Mouse (Mus musculus) thymus, postnatal 36 days (tissue): ENCODE results near the gene Iltifb.
A peak's percentile ranks its signal among the peaks of the same experiment; 100 is the strongest.
"Not testable (repeated sequence)": the region's sequence is repeated elsewhere in the genome, so short reads cannot be mapped to it uniquely, and the experiment has no call there.

Experiments used
- DNase-seq, 2 experiments: peaks; one replicate each; pipeline ENCODE4 v3.0.0; 2022; ENCODE audit warnings: mixed read lengths in 2 of 2

The Iltifb gene

GRCm38 (mm10) chr10:118294938-118295337 is at the start of gene Iltifb:
Iltifb (minus strand) TSS chr10:118295038.
- no peak for DNase-seq

GRCm38 (mm10) chr10:118343155-118343554 is 48.3 kb upstream of the Iltifb start, which contains the start of gene Gm9046:
Gm9046 (minus strand) TSS chr10:118343255.
- DNase-seq: not testable (repeated sequence)

DNA sequence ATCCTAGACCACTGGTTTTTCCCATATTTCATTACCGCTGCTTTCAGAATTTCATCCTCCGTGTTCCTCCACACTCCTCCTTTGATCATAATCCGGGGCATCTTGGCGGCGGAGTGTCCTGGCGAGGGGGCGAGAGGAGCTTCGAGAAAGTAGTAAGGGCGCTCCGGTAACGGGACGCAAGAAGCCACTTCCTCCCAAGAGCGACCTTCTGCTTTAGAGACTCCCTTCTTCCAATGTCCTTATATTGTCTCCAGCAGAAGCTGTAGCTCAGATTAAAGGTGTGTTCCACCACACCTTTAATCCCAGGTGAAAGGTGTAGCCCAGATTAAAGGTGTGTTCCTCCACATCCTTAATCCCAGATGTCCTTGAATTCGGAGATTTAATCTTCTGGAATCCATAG is 42.9 kb upstream of the Iltifb start, which contains the start of gene Gm9045:
TSS of gene Gm9045 (minus strand) at position 101 of the 400 bp plus-strand sequence.
- not testable (repeated sequence) for DNase-seq

- DNase-seq: not testable (repeated sequence)
Observed at GRCm38 (mm10) chr10:118332308-118332707, 37.5 kb upstream of the Iltifb start, which contains the start of gene Gm9044. Gm9044 (minus strand) TSS chr10:118332408.

DNA sequence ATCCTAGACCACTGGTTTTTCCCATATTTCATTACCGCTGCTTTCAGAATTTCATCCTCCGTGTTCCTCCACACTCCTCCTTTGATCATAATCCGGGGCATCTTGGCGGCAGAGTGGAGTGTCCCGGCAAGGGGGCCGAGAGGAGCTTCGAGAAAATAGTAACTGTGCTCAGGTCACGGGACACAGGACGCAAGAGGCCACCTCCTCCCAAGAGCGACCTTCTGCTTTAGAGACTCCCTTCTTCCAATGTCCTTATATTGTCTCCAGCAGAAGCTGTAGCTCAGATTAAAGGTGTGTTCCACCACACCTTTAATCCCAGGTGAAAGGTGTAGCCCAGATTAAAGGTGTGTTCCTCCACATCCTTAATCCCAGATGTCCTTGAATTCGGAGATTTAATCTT is 32.0 kb upstream of the Iltifb start, which contains the start of gene Gm9040:
TSS of gene Gm9040 (minus strand) at position 101 of the 400 bp plus-strand sequence.
- DNase-seq: not testable (repeated sequence)

GRCm38 (mm10) chr10:118319024-118319423 is 24.2 kb upstream of the Iltifb start:
- no peak for DNase-seq

- DNase-seq: not testable (repeated sequence)
Observed at GRCm38 (mm10) chr10:118302133-118302532, 7.3 kb upstream of the Iltifb start.

DNA sequence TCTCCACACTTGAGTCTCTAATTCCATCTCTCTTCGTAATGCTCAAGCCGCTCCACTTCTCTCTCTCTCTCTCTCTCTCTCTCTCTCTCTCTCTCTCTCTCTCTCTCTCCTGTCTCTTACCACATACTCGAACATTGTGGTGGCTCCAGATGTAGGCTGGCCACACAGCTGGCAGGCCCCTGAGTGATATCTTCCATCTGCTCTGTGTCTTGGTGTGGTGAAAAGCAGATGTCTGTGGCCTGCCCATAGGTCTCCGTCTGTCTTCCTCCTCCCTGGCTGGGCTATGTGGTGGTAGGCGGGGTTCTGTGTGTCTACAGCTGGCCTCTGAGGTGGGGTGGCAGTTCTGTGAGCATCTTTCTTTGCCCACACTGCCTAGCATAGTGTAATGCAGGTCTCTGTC is 11.8 kb downstream of the Iltifb start:
- DNase-seq: not testable (repeated sequence)

- DNase-seq: not testable (repeated sequence)
Observed at GRCm38 (mm10) chr10:118282565-118282964, 12.3 kb downstream of the Iltifb start.

GRCm38 (mm10) chr10:118278069-118278468 is 16.8 kb downstream of the Iltifb start:
- not testable (repeated sequence) for DNase-seq

GRCm38 (mm10) chr10:118271416-118271815 is 23.4 kb downstream of the Iltifb start:
- not testable (repeated sequence) for DNase-seq

DNA sequence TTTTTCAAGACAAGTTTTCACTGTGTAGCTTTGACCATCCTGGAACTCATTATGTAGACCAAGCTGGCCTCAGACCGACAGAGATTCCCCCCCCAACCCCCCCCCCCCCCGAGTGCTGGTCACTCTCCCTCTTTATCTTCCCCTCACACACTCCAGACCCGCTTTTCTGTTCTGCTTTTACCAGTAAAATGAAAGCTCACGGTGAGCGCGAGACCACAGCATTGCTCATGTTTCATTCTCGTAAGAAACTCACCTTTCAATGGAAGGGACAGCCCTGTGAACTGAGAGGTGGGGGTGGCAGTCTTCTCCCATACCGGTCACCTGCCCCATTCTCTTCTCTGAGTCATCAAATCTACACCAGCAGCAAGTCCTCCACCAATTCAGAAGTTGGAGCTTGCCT is 26.0 kb downstream of the Iltifb start:
- DNase-seq: not testable (repeated sequence)

- DNase-seq: not testable (repeated sequence)
Observed at GRCm38 (mm10) chr10:118258388-118258787, 36.5 kb downstream of the Iltifb start, which contains the start of gene Gm32802. Gm32802 (plus strand) TSS chr10:118258688.

GRCm38 (mm10) chr10:118250852-118251295 is 44.0 kb downstream of the Iltifb start:
- DNase-seq: peak; percentile 33 to 40

DNA sequence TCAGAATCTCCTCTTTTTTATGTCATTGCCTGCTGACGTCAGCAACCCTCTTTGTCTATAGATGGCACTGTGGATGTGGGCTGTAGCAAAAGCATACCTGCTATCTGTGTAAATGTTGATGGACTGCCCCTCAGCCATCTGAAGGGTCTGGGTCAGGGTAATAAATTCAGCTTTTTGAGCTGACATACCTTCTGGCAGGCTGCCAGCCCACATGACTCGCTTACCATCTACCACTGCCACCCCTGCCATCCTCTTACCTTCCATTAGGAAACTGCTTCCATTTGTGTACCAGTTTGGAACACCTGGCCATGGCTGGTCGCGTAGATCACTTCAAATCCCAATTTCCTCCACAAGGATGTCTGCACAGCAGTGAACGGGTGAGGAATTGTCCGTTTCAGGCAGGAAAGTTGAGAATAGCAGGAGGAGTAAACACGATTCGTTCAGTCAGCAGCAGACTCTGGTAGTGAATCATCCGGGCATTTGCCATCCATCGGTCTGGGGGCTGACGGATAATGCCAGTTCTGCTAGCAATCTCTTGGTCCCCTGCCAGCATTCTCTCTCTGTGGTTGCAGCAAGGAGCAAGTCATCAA is 45.7 kb downstream of the Iltifb start:
- DNase-seq: not testable (repeated sequence)

DNA sequence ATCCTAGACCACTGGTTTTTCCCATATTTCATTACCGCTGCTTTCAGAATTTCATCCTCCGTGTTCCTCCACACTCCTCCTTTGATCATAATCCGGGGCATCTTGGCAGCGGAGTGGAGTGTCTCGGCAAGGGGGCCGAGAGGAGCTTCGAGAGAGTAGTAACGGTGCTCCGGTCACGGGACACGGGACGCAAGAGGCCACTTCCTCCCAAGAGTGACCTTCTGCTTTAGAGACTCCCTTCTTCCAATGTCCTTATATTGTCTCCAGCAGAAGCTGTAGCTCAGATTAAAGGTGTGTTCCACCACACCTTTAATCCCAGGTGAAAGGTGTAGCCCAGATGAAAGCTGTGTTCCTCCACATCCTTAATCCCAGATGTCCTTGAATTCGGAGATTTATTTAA is 54.2 kb downstream of the Iltifb start, which contains the start of gene Gm32717:
TSS of gene Gm32717 (minus strand) at position 101 of the 400 bp plus-strand sequence.
- DNase-seq: not testable (repeated sequence)
